8 mouse cellular contexts compared by ENCODE assay signal in the genomic region with DNA sequence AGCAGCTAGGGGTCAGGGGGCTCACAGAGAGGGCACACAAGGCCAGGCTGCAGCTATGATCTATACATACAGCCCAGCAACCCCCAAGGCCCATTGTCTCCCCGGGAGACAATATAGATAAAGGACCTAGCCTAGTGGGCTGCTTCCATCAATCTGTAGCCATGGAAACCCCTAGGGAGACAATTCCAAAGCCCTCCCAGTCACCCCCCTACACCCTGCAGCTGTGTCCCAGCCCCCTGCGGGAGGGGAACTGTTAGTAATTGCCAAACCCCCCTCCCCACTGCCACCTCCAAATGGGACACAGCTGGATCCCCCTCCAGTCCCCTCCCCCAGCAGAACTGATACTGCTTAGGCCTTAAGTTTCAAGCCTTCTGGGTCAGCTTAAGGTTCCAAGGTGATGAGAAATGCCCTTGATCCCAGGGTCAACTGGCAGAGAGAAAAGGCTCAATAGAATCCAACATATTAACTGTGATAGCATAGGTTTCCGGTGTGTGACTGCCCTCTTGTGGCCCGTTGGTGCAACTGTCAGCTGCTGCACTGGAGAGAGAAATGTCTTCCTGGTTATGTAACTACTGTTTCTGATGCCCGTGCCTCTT. TPM values are rescaled to one million over a fixed set of nuclear protein-coding genes. Genes with fewer than 3 reads are reported as not detected.
A peak's percentile ranks its signal among the peaks of the same experiment; 100 is the strongest.
DNase-seq lines count a peak whose midpoint lies in the region; ATAC-seq and TF ChIP-seq lines count a peak whose summit lies in the region.

No protein-coding gene starts in this region.

- DNase-seq in MEL (ENCODE audit: low read depth, low spot score) = peak; percentile 88
- peak; percentile 72 for DNase-seq in cerebellum, adult 11 months
- peak; percentile 65 to 82 for DNase-seq in layer of hippocampus, adult 8-10 months (ENCODE audit: low spot score in 2 of 2)
- peak; percentile 94 for DNase-seq in lung, embryonic 14.5 days
- peak; percentile 84 for DNase-seq in thymus, postnatal 4 days

- no peak for TF ChIP-seq POLR2A in MEL (IDR thresholded peaks at IDR 0.05; ENCODE audit: control insufficient read depth in 1 of 2, insufficient read depth in 1 of 2, low read depth in 1 of 2, low read length in 2 of 2, poor library complexity in 1 of 2)

- peak; percentile 81 for ATAC-seq in forebrain, embryonic 15.5 days (replicated peaks)
- peak; percentile 78 to 88 for ATAC-seq in hematopoietic stem cell, adult 5-6 weeks (replicated peaks in 1 of 2; ENCODE audit: insufficient read depth in 1 of 2, low FRiP score in 2 of 2, low TSS enrichment in 1 of 2, low read depth in 1 of 2, poor library complexity in 2 of 2, severe bottlenecking in 2 of 2)
- ATAC-seq in lung, embryonic 14.5 days (ENCODE audit: insufficient read depth) = peak; percentile 47; the same call in 1 of the 2 replicates
- ATAC-seq in neutrophil, adult 5-6 weeks (ENCODE audit: extremely low read depth, insufficient number of reproducible peaks, low FRiP score, poor library complexity, severe bottlenecking) = peak; percentile 84

- no peak for TF ChIP-seq EP300 in MEL (IDR thresholded peaks at IDR 0.05; ENCODE audit: low read depth in 1 of 2, low read length in 2 of 2)

- H3K36me3 ChIP-seq in MEL (ENCODE audit: control insufficient read depth in 1 of 2, insufficient read depth in 2 of 2, low read length in 2 of 2) = no peaks in the 10 kb centered on the region
- no peaks in the 10 kb centered on the region for H3K36me3 ChIP-seq in forebrain, embryonic 15.5 days
- H3K36me3 ChIP-seq in lung, embryonic 14.5 days (ENCODE audit: insufficient read depth) = no peaks in the 10 kb centered on the region

- H3K27ac ChIP-seq in MEL (ENCODE audit: control insufficient read depth, low read depth, low read length) = no peak overlapping the region
- H3K27ac ChIP-seq in forebrain, embryonic 15.5 days (replicated peaks) = peak overlapping the region; percentile 80
- H3K27ac ChIP-seq in lung, embryonic 14.5 days (ENCODE audit: low read depth) = peak overlapping the region; percentile 30; the same call in 1 of the 2 replicates

- peak; percentile 91 for TF ChIP-seq RAD21 in MEL (IDR thresholded peaks at IDR 0.05; ENCODE audit: low read depth, low read length)

- peaks cover 0 to 4% of the 10 kb centered on the region in 2 experiments; a peak in 1 of 4 replicates for H3K4me1 ChIP-seq in MEL (ENCODE audit: control insufficient read depth in 1 of 2, insufficient read depth in 2 of 2, low read length in 2 of 2)
- H3K4me1 ChIP-seq in forebrain, embryonic 15.5 days = peaks cover 12% of the 10 kb centered on the region
- no peaks in the 10 kb centered on the region for H3K4me1 ChIP-seq in lung, embryonic 14.5 days (ENCODE audit: insufficient read depth)

- TF ChIP-seq CTCF in MEL (IDR thresholded peaks at IDR 0.05 in 2 of 3, conservative IDR thresholded peaks at IDR 0.05 in 1 of 3; ENCODE audit: control insufficient read depth in 1 of 3, insufficient read depth in 1 of 3, low read depth in 2 of 3, low read length in 3 of 3, poor library complexity in 1 of 3, severe bottlenecking in 1 of 3) = peak in 2 of 3 experiments; percentile 94 to 98
- peak; percentile 98 for TF ChIP-seq CTCF in lung, embryonic 14.5 days (IDR thresholded peaks at IDR 0.05; ENCODE audit: low read depth)

- H3K27me3 ChIP-seq in MEL (ENCODE audit: control insufficient read depth in 1 of 2, insufficient read depth in 2 of 2, low read length in 2 of 2) = peaks cover 3% of the 10 kb centered on the region in 2 experiments; a peak in 3 of 4 replicates
- H3K27me3 ChIP-seq in forebrain, embryonic 15.5 days = no peaks in the 10 kb centered on the region
- no peaks in the 10 kb centered on the region for H3K27me3 ChIP-seq in lung, embryonic 14.5 days (ENCODE audit: insufficient read depth, low read length)

- H3K4me2 ChIP-seq in forebrain, embryonic 15.5 days (replicated peaks) = no peak overlapping the region
- no peak overlapping the region for H3K4me2 ChIP-seq in lung, embryonic 14.5 days

- peak overlapping the region; percentile 59 for H3K9ac ChIP-seq in MEL (ENCODE audit: control insufficient read depth, low read depth, low read length, poor library complexity, severe bottlenecking)
- 0 out of 2 replicates have a peak overlapping the region, but pooled peaks have one; percentile 10 for H3K9ac ChIP-seq in forebrain, embryonic 15.5 days (replicated peaks)
- H3K9ac ChIP-seq in lung, embryonic 14.5 days = 0 out of 2 replicates have a peak overlapping the region, but pooled peaks have one; percentile 3

- H3K9me3 ChIP-seq in MEL (replicated peaks; ENCODE audit: insufficient read depth, low read length) = no peaks in the 10 kb centered on the region
- no peaks in the 10 kb centered on the region for H3K9me3 ChIP-seq in forebrain, embryonic 15.5 days
- no peaks in the 10 kb centered on the region for H3K9me3 ChIP-seq in lung, embryonic 14.5 days (ENCODE audit: low read depth, low read length)

- H3K4me3 ChIP-seq in MEL (ENCODE audit: control insufficient read depth in 1 of 2, insufficient read depth in 1 of 2, low read depth in 2 of 2, low read length in 2 of 2) = peak overlapping the region; percentile 30 to 42; a peak in 3 of 4 replicates
- H3K4me3 ChIP-seq in forebrain, embryonic 15.5 days = no peak overlapping the region
- no peak overlapping the region for H3K4me3 ChIP-seq in lung, embryonic 14.5 days (ENCODE audit: low read depth, low read length)

- H3K79me2 ChIP-seq in MEL (ENCODE audit: control insufficient read depth, insufficient read depth, low read length, poor library complexity) = no peaks in the 10 kb centered on the region

- WGBS in forebrain, embryonic 15.5 days = 0% methylated on average over 5 of the region's 5 CpGs
- 12% methylated on average over 5 of the region's 5 CpGs for WGBS in lung, embryonic 14.5 days

TF ChIP-seq in MEL, 35 proteins besides CTCF, POLR2A, EP300 and RAD21 (continues in another document):
- TF ChIP-seq GABPA (IDR thresholded peaks at IDR 0.05; ENCODE audit: low read depth, low read length) (no peak), KAT2A (conservative IDR thresholded peaks at IDR 0.05; ENCODE audit: low read depth, low read length) (no peak), ZNF384 (IDR thresholded peaks at IDR 0.05; ENCODE audit: low read depth, low read length) (no peak), POLR2AphosphoS5 (IDR thresholded peaks at IDR 0.05; ENCODE audit: borderline replicate concordance, low read depth, low read length) (no peak), USF2 (IDR thresholded peaks at IDR 0.05; ENCODE audit: borderline replicate concordance in 1 of 2, insufficient read depth in 1 of 2, low read depth in 1 of 2, low read length in 2 of 2) (no peak), MYB (IDR thresholded peaks at IDR 0.05; ENCODE audit: low read depth, low read length) (no peak), ELF1 (IDR thresholded peaks at IDR 0.05; ENCODE audit: low read depth, low read length) (peak; percentile 75), ZC3H11A (IDR thresholded peaks at IDR 0.05; ENCODE audit: low read depth, low read length) (peak; percentile 81), JUND (IDR thresholded peaks at IDR 0.05; ENCODE audit: low read depth, low read length) (no peak), ETS1 (IDR thresholded peaks at IDR 0.05; ENCODE audit: low read depth, low read length) (no peak), USF1 (IDR thresholded peaks at IDR 0.05; ENCODE audit: low read depth, low read length) (0 out of 2 replicates have a peak, but pooled peaks have one; percentile 34), MEF2A (IDR thresholded peaks at IDR 0.05; ENCODE audit: extremely low read depth, insufficient replicate concordance, low read depth, low read length, poor library complexity, severe bottlenecking) (no peak), TBP (IDR thresholded peaks at IDR 0.05; ENCODE audit: low read depth, low read length) (0 out of 2 replicates have a peak, but pooled peaks have one; percentile 16), MAX (IDR thresholded peaks at IDR 0.05; ENCODE audit: low read length) (no peak), MAFK (IDR thresholded peaks at IDR 0.05; ENCODE audit: borderline replicate concordance, low read depth, low read length) (no peak), SIN3A (IDR thresholded peaks at IDR 0.05; ENCODE audit: low read length) (peak; percentile 58; the same call in 1 of the 2 replicates), GATA1 (IDR thresholded peaks at IDR 0.05; ENCODE audit: low read depth, low read length) (no peak), E2F4 (IDR thresholded peaks at IDR 0.05; ENCODE audit: borderline replicate concordance, low read depth, low read length) (no peak), CHD2 (IDR thresholded peaks at IDR 0.05; ENCODE audit: low read length) (no peak)

RNA-seq across cellular contexts. Expression of a gene that starts 12.3 kb away (rescaled TPM):
- 11.2 and 12.3 TPM in 2 replicates for total RNA-seq in MEL (2012; rRNA removed)
- 10 to 100 TPM in 1 of 2 experiments, not detected in 1; 25.4 TPM for polyA plus RNA-seq in MEL (2012; ENCODE audit: insufficient read depth in 1 of 2, insufficient read length in 2 of 2, low read depth in 1 of 2, low replicate concordance in 2 of 2, missing spikeins in 1 of 2)
- polyA plus RNA-seq in forebrain, embryonic 15.5 days (2015; fragmentation: Nextera tagmentation; extraction: Ambion mirVana) = 5.4 and 6.0 TPM in 2 replicates
- 7.1 and 7.2 TPM in 2 replicates for total RNA-seq in hematopoietic stem cell, adult 5-6 weeks (2017)
- total RNA-seq in layer of hippocampus, adult 8-10 months (2022) = 1 to 10 TPM in 2 of 4 experiments, under 1 TPM in 2; 0.57 to 1.2 (median 0.98) TPM
- polyA plus RNA-seq in lung, embryonic 14.5 days (2014; fragmentation: Nextera tagmentation; extraction: Ambion mirVana) = 5.5 and 6.5 TPM in 2 replicates
- total RNA-seq in neutrophil, adult 5-6 weeks (2017) = 42.0 and 46.9 TPM in 2 replicates

RNA-seq across cellular contexts. Expression of a gene that starts 16.6 kb away (rescaled TPM):
- 0.16 and 0.27 TPM in 2 replicates for total RNA-seq in MEL (2012; rRNA removed)
- under 1 TPM in 1 of 2 experiments, not detected in 1; 0.17 TPM for polyA plus RNA-seq in MEL (2012; ENCODE audit: insufficient read depth in 1 of 2, insufficient read length in 2 of 2, low read depth in 1 of 2, low replicate concordance in 2 of 2, missing spikeins in 1 of 2)
- 87.3 and 98.1 TPM in 2 replicates for polyA plus RNA-seq in forebrain, embryonic 15.5 days (2015; fragmentation: Nextera tagmentation; extraction: Ambion mirVana)
- total RNA-seq in hematopoietic stem cell, adult 5-6 weeks (2017) = 6.8 and 7.3 TPM in 2 replicates
- 10 to 100 TPM; 40.5 to 59.5 (median 48.7) TPM for total RNA-seq in layer of hippocampus, adult 8-10 months (2022)
- 469 and 477 TPM in 2 replicates for polyA plus RNA-seq in lung, embryonic 14.5 days (2014; fragmentation: Nextera tagmentation; extraction: Ambion mirVana)
- total RNA-seq in neutrophil, adult 5-6 weeks (2017) = 25.4 and 29.5 TPM in 2 replicates

RNA-seq across cellular contexts. Expression of a gene that starts 46.3 kb away (rescaled TPM):
- total RNA-seq in MEL (2012; rRNA removed) = 0.03 and 0.04 TPM in 2 replicates
- under 1 TPM in 1 of 2 experiments, not detected in 1; 0.33 TPM for polyA plus RNA-seq in MEL (2012; ENCODE audit: insufficient read depth in 1 of 2, insufficient read length in 2 of 2, low read depth in 1 of 2, low replicate concordance in 2 of 2, missing spikeins in 1 of 2)
- 3.4 and 3.7 TPM in 2 replicates for polyA plus RNA-seq in forebrain, embryonic 15.5 days (2015; fragmentation: Nextera tagmentation; extraction: Ambion mirVana)
- 0.19 and 0.25 TPM in 2 replicates for total RNA-seq in hematopoietic stem cell, adult 5-6 weeks (2017)
- total RNA-seq in layer of hippocampus, adult 8-10 months (2022) = 1 to 10 TPM; 2.5 to 6.3 (median 4.6) TPM
- 4.4 and 5.4 TPM in 2 replicates for polyA plus RNA-seq in lung, embryonic 14.5 days (2014; fragmentation: Nextera tagmentation; extraction: Ambion mirVana)
- 0.12 and 0.25 TPM in 2 replicates for total RNA-seq in neutrophil, adult 5-6 weeks (2017)

Comparison
In these comparisons a context has a peak if more than half of its experiments do, and no peak if none do; other contexts are left out.
1. H3K4me3 ChIP-seq: peak in MEL (2 of 2); none in forebrain, embryonic 15.5 days (single experiment) and lung, embryonic 14.5 days (single experiment).
2. H3K9ac ChIP-seq: peak in every context shown above with its lines; median percentile 59 in MEL; 10 in forebrain, embryonic 15.5 days; 3 in lung, embryonic 14.5 days.
3. Peak in every context shown above with its lines, with median percentiles within 50 percentile points of each other: DNase-seq and ATAC-seq.